Comparison of ENCODE assay signal across 26 mouse cellular contexts in genomic region chr10:112277996-112278395, GRCm38 (mm10). TPM values are rescaled to one million over a fixed set of nuclear protein-coding genes. Genes with fewer than 3 reads are reported as not detected.
DNase-seq lines count a peak whose midpoint lies in the region; ATAC-seq and TF ChIP-seq lines count a peak whose summit lies in the region.
"Had no signal": no experiment of that assay in that cellular context is flagged by ENCODE, and none has a peak within 500 bp of the region (broad histone marks: within the 10 kb centered on the region; RNA-seq: fewer than 3 reads in every experiment).

No protein-coding gene starts in this region.

- 84% methylated on average over 3 of the region's 3 CpGs for WGBS in forebrain, postnatal 0 days
- 88% methylated on average over 3 of the region's 3 CpGs for WGBS in forebrain, embryonic 10.5 days
- WGBS in midbrain, embryonic 11.5 days, result 79% methylated on average over 3 of the region's 3 CpGs
- WGBS in midbrain, embryonic 10.5 days, result 92% methylated on average over 3 of the region's 3 CpGs
- 78% methylated on average over 3 of the region's 3 CpGs for WGBS in midbrain, embryonic 13.5 days

- H3K9me3 ChIP-seq in forebrain, postnatal 0 days (ENCODE audit: low read length), result no peaks in the 10 kb centered on the region
- no peaks in the 10 kb centered on the region for H3K9me3 ChIP-seq in forebrain, embryonic 10.5 days
- H3K9me3 ChIP-seq in midbrain, embryonic 11.5 days (ENCODE audit: control insufficient read depth, low read length), result no peaks in the 10 kb centered on the region
- H3K9me3 ChIP-seq in midbrain, embryonic 10.5 days (replicated peaks), result no peaks in the 10 kb centered on the region
- no peaks in the 10 kb centered on the region for H3K9me3 ChIP-seq in midbrain, embryonic 13.5 days
- H3K9me3 ChIP-seq: embryonic facial prominence, embryonic 13.5 days; forebrain, embryonic 12.5 days; neural tube, embryonic 12.5 days; stomach, embryonic 15.5 days had no signal

- H3K27me3 ChIP-seq in forebrain, postnatal 0 days (ENCODE audit: insufficient read depth, low read length), result no peaks in the 10 kb centered on the region
- H3K27me3 ChIP-seq in forebrain, embryonic 10.5 days (ENCODE audit: poor library complexity, severe bottlenecking), result peaks cover 14% of the 10 kb centered on the region
- H3K27me3 ChIP-seq in midbrain, embryonic 11.5 days (ENCODE audit: control insufficient read depth, insufficient read depth, low read length), result no peaks in the 10 kb centered on the region; the same call in 1 of the 2 replicates
- H3K27me3 ChIP-seq in midbrain, embryonic 10.5 days (ENCODE audit: low read depth, poor library complexity, severe bottlenecking), result peaks cover 6% of the 10 kb centered on the region
- 0 out of 2 replicates have a peak, but pooled peaks cover 3% of the 10 kb centered on the region for H3K27me3 ChIP-seq in midbrain, embryonic 13.5 days
- H3K27me3 ChIP-seq: neural tube, embryonic 12.5 days had no signal

- no peak overlapping the region for H3K27ac ChIP-seq in forebrain, postnatal 0 days (ENCODE audit: low read depth, low read length)
- H3K27ac ChIP-seq in forebrain, embryonic 10.5 days, result no peak overlapping the region
- no peak overlapping the region for H3K27ac ChIP-seq in midbrain, embryonic 11.5 days (ENCODE audit: low read depth, low read length)
- no peak overlapping the region for H3K27ac ChIP-seq in midbrain, embryonic 10.5 days (replicated peaks)
- H3K27ac ChIP-seq in midbrain, embryonic 13.5 days, result 0 out of 2 replicates have a peak overlapping the region, but pooled peaks have one; percentile 30
- H3K27ac ChIP-seq: embryonic facial prominence, embryonic 13.5 days; forebrain, embryonic 12.5 days; liver, embryonic 14.5 days; neural tube, embryonic 12.5 days; stomach, embryonic 15.5 days had no signal

- no peak overlapping the region for H3K4me2 ChIP-seq in forebrain, postnatal 0 days (ENCODE audit: low read depth)
- no peak overlapping the region for H3K4me2 ChIP-seq in midbrain, embryonic 11.5 days
- no peak overlapping the region for H3K4me2 ChIP-seq in midbrain, embryonic 13.5 days (replicated peaks)
- H3K4me2 ChIP-seq: embryonic facial prominence, embryonic 13.5 days; forebrain, embryonic 12.5 days; heart, embryonic 11.5 days; neural tube, embryonic 12.5 days; stomach, embryonic 15.5 days had no signal

- no peak overlapping the region for H3K9ac ChIP-seq in forebrain, postnatal 0 days
- no peak overlapping the region for H3K9ac ChIP-seq in midbrain, embryonic 11.5 days (ENCODE audit: low read length)
- H3K9ac ChIP-seq in midbrain, embryonic 13.5 days (replicated peaks), result no peak overlapping the region
- H3K9ac ChIP-seq: embryonic facial prominence, embryonic 13.5 days; forebrain, embryonic 12.5 days; liver, embryonic 14.5 days; neural tube, embryonic 12.5 days; stomach, embryonic 15.5 days had no signal

- ATAC-seq in forebrain, postnatal 0 days, result peak; percentile 51; the same call in 1 of the 2 replicates
- no peak for ATAC-seq in midbrain, embryonic 11.5 days (ENCODE audit: low FRiP score)
- ATAC-seq in midbrain, embryonic 13.5 days, result peak; percentile 66; the same call in 1 of the 2 replicates
- ATAC-seq: intestine, postnatal 0 days had no signal

- H3K4me1 ChIP-seq in forebrain, postnatal 0 days (ENCODE audit: insufficient read depth), result no peaks in the 10 kb centered on the region
- no peaks in the 10 kb centered on the region for H3K4me1 ChIP-seq in forebrain, embryonic 10.5 days
- no peaks in the 10 kb centered on the region for H3K4me1 ChIP-seq in midbrain, embryonic 11.5 days (ENCODE audit: control insufficient read depth, insufficient read depth, low read length)
- H3K4me1 ChIP-seq in midbrain, embryonic 10.5 days, result no peaks in the 10 kb centered on the region
- H3K4me1 ChIP-seq in midbrain, embryonic 13.5 days (replicated peaks), result no peaks in the 10 kb centered on the region
- H3K4me1 ChIP-seq: embryonic facial prominence, embryonic 13.5 days; forebrain, embryonic 12.5 days; neural tube, embryonic 12.5 days; stomach, embryonic 15.5 days had no signal

- TF ChIP-seq CTCF in forebrain, postnatal 0 days (IDR thresholded peaks at IDR 0.05; ENCODE audit: low read depth), result no peak

- no peak overlapping the region for H3K4me3 ChIP-seq in forebrain, postnatal 0 days (ENCODE audit: low read depth, low read length)
- no peak overlapping the region for H3K4me3 ChIP-seq in forebrain, embryonic 10.5 days
- H3K4me3 ChIP-seq in midbrain, embryonic 11.5 days (ENCODE audit: low read depth, low read length), result no peak overlapping the region
- no peak overlapping the region for H3K4me3 ChIP-seq in midbrain, embryonic 10.5 days
- H3K4me3 ChIP-seq in midbrain, embryonic 13.5 days (replicated peaks), result no peak overlapping the region
- H3K4me3 ChIP-seq: embryonic facial prominence, embryonic 13.5 days; forebrain, embryonic 12.5 days; neural tube, embryonic 12.5 days; stomach, embryonic 15.5 days had no signal

- peak; percentile 14 for DNase-seq in forebrain, postnatal 0 days
- DNase-seq in forebrain, embryonic 10.5 days (ENCODE audit: extremely low spot score, low spot score), result no peak
- peak; percentile 54 for DNase-seq in midbrain, embryonic 11.5 days (ENCODE audit: low spot score, missing footprints)
- DNase-seq in midbrain, embryonic 10.5 days (ENCODE audit: low spot score), result no peak
- DNase-seq in naive thymus-derived CD4-positive, alpha-beta T cell, adult 2 months (ENCODE audit: low read depth), result peak; percentile 21
- no peak for DNase-seq in kidney, adult 9 months
- DNase-seq in right cerebral cortex, postnatal 4 days, result no peak
- DNase-seq: adrenal gland, adult 8-10 months; cerebellum, adult 9-10 months; cerebellum, postnatal 36 days; gastrocnemius, postnatal 14 days; heart, postnatal 36 days; kidney, postnatal 14 days; layer of hippocampus, adult 9-11 months; liver; lung, adult 2 months; lung, postnatal 14 days had no signal

- no peaks in the 10 kb centered on the region for H3K36me3 ChIP-seq in forebrain, postnatal 0 days (ENCODE audit: insufficient read depth)
- H3K36me3 ChIP-seq in forebrain, embryonic 10.5 days (replicated peaks), result no peaks in the 10 kb centered on the region
- H3K36me3 ChIP-seq in midbrain, embryonic 11.5 days (ENCODE audit: control insufficient read depth, insufficient read depth, low read length), result no peaks in the 10 kb centered on the region
- H3K36me3 ChIP-seq in midbrain, embryonic 10.5 days, result no peaks in the 10 kb centered on the region
- H3K36me3 ChIP-seq in midbrain, embryonic 13.5 days, result no peaks in the 10 kb centered on the region
- H3K36me3 ChIP-seq: embryonic facial prominence, embryonic 13.5 days; forebrain, embryonic 12.5 days; neural tube, embryonic 12.5 days; stomach, embryonic 15.5 days had no signal

RNA-seq across cellular contexts. Expression of gene Kcnc2, which starts 7.1 kb away (rescaled TPM):
- 14.8 and 17.9 TPM in 2 replicates for total RNA-seq in forebrain, postnatal 0 days (2014; rRNA removed)
- 4.1 and 6.1 TPM in 2 replicates for polyA plus RNA-seq in forebrain, postnatal 0 days (2015; fragmentation: Nextera tagmentation; extraction: Ambion mirVana)
- 0.30 and 0.32 TPM in 2 replicates for polyA plus RNA-seq in forebrain, embryonic 10.5 days (2016; fragmentation: Nextera tagmentation; extraction: Ambion mirVana)
- polyA plus RNA-seq in midbrain, embryonic 11.5 days (2014; fragmentation: Nextera tagmentation; extraction: Ambion mirVana), result 3.3 and 3.4 TPM in 2 replicates
- 1.0 and 2.6 TPM in 2 replicates for polyA plus RNA-seq in midbrain, embryonic 10.5 days (2016; fragmentation: Nextera tagmentation; extraction: Ambion mirVana)
- polyA plus RNA-seq in midbrain, embryonic 13.5 days (2015; fragmentation: Nextera tagmentation; extraction: Ambion mirVana), result 3.3 and 4.1 TPM in 2 replicates
- total RNA-seq: granulocyte monocyte progenitor cell, adult 5-6 weeks had no signal
- polyA plus RNA-seq: liver, embryonic 14.5 days had no signal

Comparison
In these comparisons a context has a peak if more than half of its experiments do, and no peak if none do; other contexts are left out.
1. DNase-seq: peak in forebrain, postnatal 0 days (single experiment), midbrain, embryonic 11.5 days (single experiment) and naive thymus-derived CD4-positive, alpha-beta T cell, adult 2 months (single experiment); none in forebrain, embryonic 10.5 days (single experiment), midbrain, embryonic 10.5 days (single experiment), kidney, adult 9 months (single experiment) and right cerebral cortex, postnatal 4 days (single experiment).